Mouse (Mus musculus) retina, postnatal 7 days (tissue): ENCODE data around the gene Cyb561.

Source experiments
- DNase-seq: peaks from one replicate; pipeline ENCODE4 v3.0.0-alpha.2; 2012; ENCODE audit warnings: low read depth, low spot score

The Cyb561 gene

GRCm38 (mm10) chr11:105921275-105921674 is 31.9 kb downstream of the Cyb561 start:
- no peak for DNase-seq

GRCm38 (mm10) chr11:105920836-105921235 is 32.3 kb downstream of the Cyb561 start:
- DNase-seq = no peak

GRCm38 (mm10) chr11:105920098-105920785 is 32.9 kb downstream of the Cyb561 start:
- no peak for DNase-seq

GRCm38 (mm10) chr11:105913580-105913979 is 39.6 kb downstream of the Cyb561 start:
- DNase-seq = no peak

GRCm38 (mm10) chr11:105911592-105912375 is 41.4 kb downstream of the Cyb561 start:
- DNase-seq = peak; percentile 69

- no peak for DNase-seq
These were observed 42.0 kb downstream of the Cyb561 start for GRCm38 (mm10) chr11:105911149-105911548.

- no peak for DNase-seq
These were observed 43.5 kb downstream of the Cyb561 start for GRCm38 (mm10) chr11:105909617-105910016.

- DNase-seq = no peak
These were observed 44.2 kb downstream of the Cyb561 start for GRCm38 (mm10) chr11:105908926-105909325.

GRCm38 (mm10) chr11:105907381-105907780 is 45.8 kb downstream of the Cyb561 start:
- DNase-seq = no peak

GRCm38 (mm10) chr11:105905529-105906213 is 47.5 kb downstream of the Cyb561 start:
- DNase-seq = no peak

GRCm38 (mm10) chr11:105902956-105903355 is 50.2 kb downstream of the Cyb561 start:
- no peak for DNase-seq

GRCm38 (mm10) chr11:105901501-105901900 is 51.6 kb downstream of the Cyb561 start:
- no peak for DNase-seq

GRCm38 (mm10) chr11:105899151-105899550 is 54.0 kb downstream of the Cyb561 start:
- DNase-seq = no peak

- no peak for DNase-seq
These were observed 65.9 kb downstream of the Cyb561 start for GRCm38 (mm10) chr11:105887281-105887680.

- DNase-seq = no peak
These were observed 67.6 kb downstream of the Cyb561 start for GRCm38 (mm10) chr11:105885558-105885957.
